Mouse (Mus musculus) CH12.LX (cell line): ENCODE data around the gene Ethe1.

Experiments
- CTCF ChIP-seq, 2 experiments: IDR thresholded peaks in 1 of 2; conservative IDR thresholded peaks in 1 of 2; 2 replicates each; pipeline ENCODE4 v1.5.1; 2011 to 2012; ENCODE audit warnings: low read depth in 2 of 2, low read length in 2 of 2, improper control_type of control experiment in 1 of 2, inconsistent platforms in 1 of 2, mild to moderate bottlenecking in 1 of 2, moderate library complexity in 1 of 2
- NRF1 ChIP-seq: IDR thresholded peaks from 2 replicates; pipeline ENCODE4 v1.6.1; 2014; ENCODE audit warnings: low read depth, mild to moderate bottlenecking, inconsistent platforms, low read length, improper control_type of control experiment, moderate library complexity

- TF ChIP-seq NRF1 (no peak), CTCF (conservative IDR thresholded peaks at IDR 0.05 in 1 of 2, IDR thresholded peaks at IDR 0.05 in 1 of 2; ENCODE audit: low read depth in 2 of 2, low read length in 2 of 2) (no peak)
Observed at GRCm38 (mm10) chr7:24561450-24561849, 25.9 kb upstream of the Ethe1 start.
